Mouse (Mus musculus) urinary bladder, adult 2 months (tissue): ENCODE measurements around the gene 1700029H14Rik. TPM values are rescaled to one million over a fixed set of nuclear protein-coding genes. Genes with fewer than 3 reads are reported as not detected.
A peak's percentile ranks its signal among the peaks of the same experiment; 100 is the strongest.

ENCODE experiments used
- DNase-seq: peaks from one replicate; pipeline ENCODE4 v3.0.0; 2022; ENCODE audit warnings: low spot score
- polyA plus RNA-seq: library from polyadenylated mRNA; depleted of rRNA; stranded (reverse); fragments of >200 nt; gene quantifications from 2 replicates; pipeline ENCODE4 v1.2.3, GENCODE M21; 2012; rRNA removed

The 1700029H14Rik gene
- 0.04 and 0.07 TPM in 2 replicates for polyA plus RNA-seq

DNA sequence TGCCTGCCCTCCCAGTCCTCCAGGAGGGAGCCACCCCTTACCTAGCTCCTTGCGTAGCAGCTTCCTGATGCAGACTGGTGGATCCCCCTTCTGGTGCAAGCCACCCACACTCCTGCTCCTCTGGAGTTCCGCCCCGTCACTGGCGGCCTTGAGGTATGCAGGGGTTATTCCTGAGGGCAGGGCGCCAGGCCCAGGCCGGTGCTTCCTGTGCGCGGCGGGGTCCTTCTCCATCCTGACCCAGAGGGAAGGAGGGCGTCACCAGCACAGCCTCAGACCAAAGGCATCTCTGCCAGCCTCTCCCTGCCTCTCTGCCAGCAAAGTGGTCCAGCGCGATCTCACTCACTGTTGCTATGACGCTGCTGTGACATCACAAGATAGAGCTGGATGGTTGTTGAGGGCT lies at the start of gene 1700029H14Rik:
TSS of gene 1700029H14Rik (minus strand) at position 344 of the 400 bp plus-strand sequence.
- DNase-seq: no peak

- DNase-seq: no peak
These were observed 49.4 kb upstream of the 1700029H14Rik start for GRCm38 (mm10) chr8:13611702-13612101.

DNA sequence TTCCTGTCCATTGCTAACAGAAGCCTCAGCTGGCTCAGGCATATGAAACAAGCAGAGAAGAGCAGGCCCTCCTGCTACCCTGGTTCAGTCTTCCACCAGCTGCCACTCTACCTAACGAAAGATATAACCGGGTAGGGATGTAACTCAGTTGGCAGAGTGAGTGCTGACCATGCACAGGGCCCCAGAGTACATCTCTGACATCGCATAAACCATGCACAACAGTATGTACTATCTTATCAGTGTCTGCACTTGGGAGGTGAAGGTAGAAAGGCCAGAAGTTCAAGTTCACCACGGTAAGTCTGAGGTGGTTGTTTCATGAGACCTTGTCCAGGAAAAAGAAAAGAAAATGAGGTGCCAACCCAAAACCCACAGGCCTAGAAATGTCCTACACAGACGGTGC lies 47.7 kb upstream of the 1700029H14Rik start:
- DNase-seq: no peak

- no peak for DNase-seq
These were observed 46.7 kb upstream of the 1700029H14Rik start for GRCm38 (mm10) chr8:13608946-13609345.

DNA sequence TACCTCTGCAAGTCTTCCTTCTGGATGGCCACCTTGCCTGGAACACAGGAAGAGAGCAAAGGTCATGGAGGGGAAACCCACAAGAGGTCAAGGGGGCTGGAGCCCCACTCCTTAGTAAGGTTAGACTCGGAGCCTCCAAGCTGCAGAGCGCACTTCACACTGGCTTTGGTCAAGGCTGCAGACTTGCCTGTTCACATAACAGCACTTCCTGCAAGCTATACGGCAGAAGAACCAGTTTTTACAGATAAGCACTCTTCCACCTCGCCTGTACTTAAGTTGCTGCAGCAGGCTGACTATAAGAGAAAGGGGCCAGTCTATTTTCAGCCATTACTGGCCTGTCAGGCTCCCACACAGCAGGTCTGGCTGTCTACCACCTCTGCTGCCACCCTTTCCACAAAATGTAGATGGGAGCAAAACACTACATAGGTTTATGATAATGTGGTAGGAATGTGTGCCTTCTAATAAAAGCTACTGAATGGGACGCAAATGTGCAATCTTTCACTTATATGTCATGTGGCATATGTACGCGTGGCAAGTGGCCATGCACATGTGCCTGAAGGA lies 43.7 kb upstream of the 1700029H14Rik start:
- DNase-seq: no peak

DNA sequence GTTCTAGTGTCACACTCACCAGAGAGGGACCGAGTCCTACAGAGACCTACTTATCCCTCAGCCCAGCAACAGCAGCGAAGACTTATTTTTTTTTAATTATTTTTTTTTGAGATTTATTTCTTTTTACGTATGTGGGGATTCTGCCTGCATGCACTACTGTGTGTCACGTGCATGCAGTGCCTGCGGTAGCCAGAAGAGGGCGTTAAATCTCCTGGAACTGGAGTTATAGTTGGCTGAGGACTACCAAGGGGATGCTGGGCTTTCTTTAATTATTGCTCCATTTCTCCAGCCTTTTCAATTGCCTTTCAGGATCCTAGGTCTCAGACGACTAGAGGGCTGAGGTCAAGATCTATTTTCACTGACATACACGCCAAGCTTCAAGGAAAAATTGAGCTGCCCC lies 40.4 kb upstream of the 1700029H14Rik start:
- no peak for DNase-seq

GRCm38 (mm10) chr8:13601166-13601565 lies 38.9 kb upstream of the 1700029H14Rik start:
- no peak for DNase-seq

- DNase-seq: no peak
These were observed 38.5 kb upstream of the 1700029H14Rik start for GRCm38 (mm10) chr8:13600716-13601115.

DNA sequence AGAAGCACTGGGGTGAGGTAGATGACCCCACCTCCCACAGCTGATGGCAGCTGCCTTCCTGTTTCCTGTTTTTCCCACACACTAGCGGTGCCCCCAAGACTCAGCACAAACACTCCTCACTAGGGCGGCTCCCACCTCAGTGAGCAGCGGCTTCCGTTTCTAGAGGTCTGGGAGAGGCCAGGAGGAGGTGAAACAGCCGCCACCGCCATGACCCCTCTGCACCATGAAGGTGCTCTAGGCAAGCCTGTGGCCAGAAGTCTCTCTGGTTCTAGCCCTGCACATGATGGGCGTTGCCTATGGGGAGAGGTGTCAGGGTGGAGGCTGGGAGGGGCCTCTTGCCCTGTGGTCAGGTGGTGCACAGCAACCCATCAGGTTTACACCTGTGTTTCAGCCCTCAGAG lies 37.9 kb upstream of the 1700029H14Rik start:
- DNase-seq: no peak

DNA sequence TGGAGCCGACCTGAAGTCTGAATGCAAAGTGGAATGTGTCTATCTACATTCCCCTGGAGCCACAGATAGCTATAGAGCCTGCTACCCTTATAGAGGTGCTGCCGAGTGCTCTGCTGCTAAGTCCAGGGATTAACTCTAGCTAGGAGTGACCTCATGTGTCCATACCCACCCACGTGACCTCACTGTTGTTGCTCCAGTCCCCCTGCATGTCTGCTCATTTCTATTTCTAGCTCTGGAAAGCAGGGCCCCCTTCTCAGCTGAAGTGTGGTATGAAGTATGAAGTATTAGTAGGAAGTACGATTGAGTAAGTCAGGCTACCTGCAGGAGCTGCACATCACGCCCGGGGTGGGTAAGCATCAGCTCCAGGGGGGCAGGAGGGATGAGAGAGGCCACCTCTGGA lies 35.5 kb upstream of the 1700029H14Rik start:
- no peak for DNase-seq

DNA sequence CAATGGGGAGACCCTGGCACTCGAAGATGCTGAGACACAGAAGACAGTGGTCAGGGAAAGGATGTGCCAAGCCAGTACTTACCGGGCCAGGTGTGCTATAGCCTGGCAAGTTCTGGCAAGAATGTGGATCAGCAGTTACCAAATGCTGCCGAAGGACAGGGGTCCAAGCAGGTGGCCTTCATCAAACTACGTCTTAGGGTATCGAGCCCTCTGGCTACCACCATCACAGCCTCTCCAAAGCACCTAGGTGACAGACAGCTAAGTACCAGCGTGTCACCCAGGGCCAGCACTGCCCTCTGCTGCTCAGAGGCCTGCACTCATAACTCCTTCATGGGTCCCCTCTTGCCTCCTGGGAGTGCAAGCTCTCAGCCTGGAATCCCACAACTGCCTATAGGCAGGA lies 33.6 kb upstream of the 1700029H14Rik start:
- DNase-seq: no peak

- no peak for DNase-seq
These were observed 32.6 kb upstream of the 1700029H14Rik start for GRCm38 (mm10) chr8:13594884-13595323.

DNA sequence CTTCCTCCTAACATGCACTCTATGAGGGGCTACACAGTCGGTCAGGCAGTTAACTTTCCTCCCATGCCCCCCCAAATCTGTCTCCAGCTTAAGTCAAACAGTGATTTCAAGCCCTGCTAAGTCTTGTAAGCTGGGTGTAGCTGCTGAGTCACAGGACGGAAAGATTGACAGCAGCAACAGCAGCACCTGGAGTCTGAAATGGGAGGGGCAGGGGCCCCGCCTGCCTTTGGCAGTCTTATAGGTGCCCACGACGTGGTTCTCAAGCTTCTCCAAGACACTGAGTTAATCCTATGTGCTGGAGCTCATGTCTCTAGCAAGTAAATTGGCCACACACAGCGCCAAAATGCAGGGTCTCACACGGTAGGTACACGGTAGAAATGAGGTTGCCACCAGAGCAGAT lies 31.1 kb upstream of the 1700029H14Rik start:
- DNase-seq: no peak

GRCm38 (mm10) chr8:13591246-13591645 lies 29.0 kb upstream of the 1700029H14Rik start:
- DNase-seq: no peak

DNA sequence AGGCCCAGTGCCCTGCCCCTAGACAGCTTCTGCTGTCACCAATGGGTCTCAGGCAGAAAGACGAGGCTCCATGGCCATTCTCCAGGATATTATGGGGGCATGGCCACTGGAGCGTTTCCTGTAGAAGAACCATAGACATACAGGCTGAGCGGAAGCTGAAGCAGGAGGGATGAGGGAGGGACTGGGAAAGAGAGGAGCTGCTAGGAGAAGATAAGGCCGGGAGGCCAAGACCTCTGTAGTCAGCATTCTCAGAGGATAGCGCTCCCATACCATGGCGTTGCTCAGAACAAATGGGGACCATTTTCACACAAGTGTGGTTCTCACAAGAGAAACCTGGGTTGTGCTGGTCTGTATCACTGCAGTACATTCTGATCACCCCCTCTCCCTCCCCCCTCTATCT lies 26.8 kb upstream of the 1700029H14Rik start:
- DNase-seq: no peak

DNA sequence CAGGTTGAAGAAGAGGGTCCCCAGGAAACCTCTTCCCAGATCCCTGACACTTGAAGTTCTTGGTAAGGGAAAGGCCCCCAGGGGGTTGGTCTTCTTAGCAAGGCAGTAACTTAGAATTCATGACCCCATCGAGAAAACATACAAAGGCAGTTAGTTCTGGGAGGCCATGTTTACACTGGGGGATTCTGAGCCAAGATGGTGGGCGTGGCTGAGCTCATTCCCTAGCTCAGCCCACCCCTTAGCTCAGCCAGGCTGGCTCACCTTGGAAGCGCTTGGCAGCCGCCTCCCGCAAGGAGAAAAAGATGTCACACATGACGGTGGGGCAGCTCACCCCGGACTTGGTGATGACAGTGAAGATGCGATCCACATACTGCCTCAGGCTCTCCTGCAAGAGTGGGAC lies 22.4 kb upstream of the 1700029H14Rik start:
- no peak for DNase-seq

GRCm38 (mm10) chr8:13577869-13578268 lies 15.6 kb upstream of the 1700029H14Rik start:
- no peak for DNase-seq

- no peak for DNase-seq
These were observed 9.7 kb upstream of the 1700029H14Rik start for GRCm38 (mm10) chr8:13571999-13572398.

GRCm38 (mm10) chr8:13557526-13557925 lies 4.7 kb downstream of the 1700029H14Rik start:
- no peak for DNase-seq

GRCm38 (mm10) chr8:13551574-13551830 lies 10.8 kb downstream of the 1700029H14Rik start:
- no peak for DNase-seq

DNA sequence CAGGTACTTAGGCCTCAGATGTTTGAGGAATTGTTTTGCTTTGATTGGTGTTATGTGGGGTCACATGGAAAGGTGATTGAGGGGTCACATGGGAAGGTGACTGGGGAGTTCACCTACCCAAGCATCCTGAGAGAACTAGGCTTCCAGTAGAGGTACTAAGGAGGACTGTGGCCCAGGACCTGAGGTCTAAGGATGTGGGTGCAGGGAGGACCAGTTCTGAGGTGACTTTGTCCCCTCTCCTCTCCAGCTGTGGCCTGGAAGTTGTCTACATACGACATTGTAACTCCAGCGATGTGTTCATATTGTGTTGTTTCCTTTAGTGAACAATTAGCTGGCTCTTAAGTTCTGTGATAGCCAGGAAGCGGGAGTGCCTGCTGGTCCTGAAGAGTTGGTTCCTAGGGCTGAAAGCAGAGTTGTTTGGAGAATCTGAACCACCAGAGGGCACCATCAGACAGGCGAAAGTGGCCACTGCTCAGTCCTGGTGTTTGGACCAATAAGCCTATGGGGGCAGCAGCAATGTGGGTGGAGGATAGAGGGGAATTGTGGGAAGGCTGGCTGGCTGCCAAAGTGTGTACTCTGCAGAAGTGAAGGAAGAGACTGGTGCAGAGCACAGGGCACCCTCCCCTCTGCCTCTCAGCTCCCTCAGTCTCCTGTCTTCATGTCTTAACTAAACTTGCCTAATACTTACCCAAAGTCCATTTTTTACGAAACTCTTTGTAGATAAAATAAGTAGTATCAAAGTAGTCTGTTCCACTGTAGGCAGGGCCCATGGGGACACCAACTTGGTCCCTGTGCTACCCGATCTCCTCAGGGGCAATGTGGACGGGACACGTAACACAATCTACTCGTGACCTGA lies 11.3 kb downstream of the 1700029H14Rik start:
- DNase-seq: peak; percentile 69

DNA sequence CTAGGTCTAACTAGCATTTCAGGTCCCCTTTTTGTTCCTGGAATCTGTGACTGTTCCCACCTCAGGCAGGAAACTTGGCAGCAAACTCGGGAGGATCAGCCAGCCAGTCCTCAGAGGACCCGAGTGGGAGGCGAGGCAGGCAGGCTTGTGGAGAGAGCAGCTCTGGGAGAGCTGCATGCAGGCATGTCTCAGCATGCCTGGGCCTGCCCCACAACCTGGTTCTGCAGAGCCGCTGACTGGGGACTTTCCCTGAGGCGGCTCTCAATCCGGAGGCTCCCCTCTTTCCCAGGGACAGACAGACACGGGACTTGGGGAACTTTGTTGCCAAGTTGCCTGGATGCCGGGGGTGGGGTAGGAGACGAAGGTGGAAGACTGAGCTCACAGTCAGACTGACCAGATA lies 13.4 kb downstream of the 1700029H14Rik start:
- DNase-seq: peak; percentile 70

DNA sequence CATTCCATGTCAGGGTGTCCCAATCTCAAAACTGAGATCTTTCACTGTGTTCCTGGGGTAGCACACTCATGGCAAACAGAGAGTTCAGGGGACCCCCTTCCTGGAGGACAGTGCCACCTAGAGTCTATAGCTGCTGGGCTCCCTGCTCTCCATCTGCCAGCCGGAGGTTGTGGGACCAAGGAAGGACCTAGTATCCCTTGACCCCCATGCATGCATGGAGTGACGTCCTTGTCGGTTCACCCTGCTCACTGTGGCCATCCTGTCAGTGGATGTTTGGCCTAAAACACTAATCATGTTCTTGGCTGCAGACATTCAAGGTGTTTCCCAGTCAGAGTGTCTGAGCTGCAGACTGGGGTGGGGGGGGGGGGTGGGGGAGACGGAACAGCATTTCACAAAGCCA lies 14.0 kb downstream of the 1700029H14Rik start:
- DNase-seq: no peak

- no peak for DNase-seq
These were observed 15.8 kb downstream of the 1700029H14Rik start for GRCm38 (mm10) chr8:13546421-13546820.
